Mouse (Mus musculus) bone marrow, adult 2 months (tissue): ENCODE results near the gene Antxr2.

Experiments
- CTCF ChIP-seq: fragments of 200-500 bp; IDR thresholded peaks from 2 replicates; pipeline ENCODE4 v1.5.1; 2011; ENCODE audit warnings: low read length, control low read depth; ENCODE audit not compliant: control insufficient read depth, insufficient read depth
- POLR2A ChIP-seq: fragments of 200-500 bp; IDR thresholded peaks from 2 replicates; pipeline ENCODE4 v1.6.1; 2011; ENCODE audit warnings: low read depth, mild to moderate bottlenecking, control low read depth, low read length, borderline replicate concordance; ENCODE audit not compliant: control insufficient read depth

DNA sequence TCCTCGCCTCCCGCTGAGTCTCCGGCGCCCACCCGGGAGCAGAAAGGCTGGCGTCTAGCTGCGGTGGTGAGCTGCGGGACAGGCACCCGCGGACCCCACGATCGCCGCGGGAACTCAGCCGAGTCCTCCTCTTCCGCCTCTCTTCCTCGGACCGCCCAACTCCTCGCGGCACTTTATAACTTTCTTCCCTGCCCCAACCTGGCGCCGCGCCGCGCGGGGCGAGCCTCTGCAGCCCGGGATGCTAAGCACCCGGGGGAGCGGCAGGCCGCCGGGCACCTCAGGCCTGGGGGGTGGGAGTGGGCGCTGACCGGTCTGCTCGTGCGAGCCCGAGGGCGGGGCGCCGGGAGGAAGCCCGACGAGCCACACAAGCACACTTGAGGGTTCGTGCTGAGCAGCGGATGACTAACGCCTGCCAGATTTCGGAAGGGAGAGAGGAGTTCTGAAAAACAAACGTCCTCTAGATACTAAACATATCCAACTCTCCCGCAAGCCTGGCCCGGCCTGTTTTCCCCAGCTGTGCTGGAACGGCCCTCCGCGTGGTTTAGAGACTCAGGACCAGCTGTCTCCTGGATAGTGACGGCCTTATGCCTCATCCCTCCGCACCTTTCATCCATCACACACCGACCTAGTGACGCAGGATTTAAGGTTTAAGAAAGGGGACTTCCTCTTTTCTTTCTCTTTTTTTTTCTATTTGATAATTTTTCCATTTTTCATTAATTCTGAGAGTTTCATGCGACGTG lies at the start of gene Antxr2:
- TF ChIP-seq CTCF: no peak
- peak; percentile 43; the same call in 1 of the 2 replicates for TF ChIP-seq POLR2A
